Mouse (Mus musculus): ENCODE data around the gene Gm49388. TPM values are rescaled to one million over a fixed set of nuclear protein-coding genes. Genes with fewer than 3 reads are reported as not detected.
A peak's percentile ranks its signal among the peaks of the same experiment; 100 is the strongest.

Gm49388 gene
- total RNA-seq, 2 experiments from 2014 or later, result 2.9 to 4.6 TPM

GRCm38 (mm10) chr7:127800435-127801009 lies 15.1 kb downstream of the Gm49388 start, which contains the start of gene Hsd3b7:
TSS of gene Hsd3b7 (plus strand) at chr7:127800604.
- peak; percentile 94 to 96 for DNase-seq (ENCODE audit: low spot score in 2 of 2)

DNA sequence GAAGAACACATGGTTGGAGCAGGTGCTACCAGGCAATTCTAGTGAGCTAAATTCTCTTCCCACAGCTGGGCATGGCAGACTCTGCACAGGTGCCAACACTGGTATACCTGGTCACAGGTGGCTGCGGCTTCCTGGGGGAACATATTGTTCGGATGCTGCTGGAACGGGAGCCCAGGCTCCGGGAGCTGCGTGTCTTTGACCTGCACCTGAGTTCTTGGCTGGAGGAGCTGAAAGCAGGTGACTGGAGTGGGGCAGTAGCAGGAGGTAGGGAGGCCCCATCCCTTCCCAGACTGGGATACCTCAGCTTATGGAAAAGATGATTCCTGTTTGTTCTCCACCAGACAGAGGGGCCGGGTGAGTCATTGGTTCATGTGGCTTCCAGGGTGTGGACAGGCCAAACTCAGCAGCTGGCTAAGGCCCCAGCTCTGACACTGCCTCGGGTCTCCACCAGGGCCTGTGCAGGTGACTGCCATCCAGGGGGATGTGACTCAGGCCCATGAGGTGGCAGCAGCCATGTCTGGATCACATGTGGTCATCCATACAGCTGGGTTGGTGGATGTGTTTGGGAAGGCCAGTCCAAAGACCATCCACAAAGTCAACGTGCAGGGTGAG lies 15.7 kb downstream of the Gm49388 start:
- no peak for DNase-seq (ENCODE audit: low spot score in 2 of 2)

GRCm38 (mm10) chr7:127802313-127802712 lies 16.9 kb downstream of the Gm49388 start:
- DNase-seq (ENCODE audit: low spot score in 2 of 2), result no peak

GRCm38 (mm10) chr7:127808821-127809220 lies 23.4 kb downstream of the Gm49388 start:
- no peak for DNase-seq (ENCODE audit: low spot score in 2 of 2)

- DNase-seq (ENCODE audit: low spot score in 2 of 2), result no peak
These were observed 24.4 kb downstream of the Gm49388 start for GRCm38 (mm10) chr7:127809846-127810245.

- DNase-seq (ENCODE audit: low spot score in 2 of 2), result no peak
These were observed 25.2 kb downstream of the Gm49388 start for GRCm38 (mm10) chr7:127810650-127811049.

DNA sequence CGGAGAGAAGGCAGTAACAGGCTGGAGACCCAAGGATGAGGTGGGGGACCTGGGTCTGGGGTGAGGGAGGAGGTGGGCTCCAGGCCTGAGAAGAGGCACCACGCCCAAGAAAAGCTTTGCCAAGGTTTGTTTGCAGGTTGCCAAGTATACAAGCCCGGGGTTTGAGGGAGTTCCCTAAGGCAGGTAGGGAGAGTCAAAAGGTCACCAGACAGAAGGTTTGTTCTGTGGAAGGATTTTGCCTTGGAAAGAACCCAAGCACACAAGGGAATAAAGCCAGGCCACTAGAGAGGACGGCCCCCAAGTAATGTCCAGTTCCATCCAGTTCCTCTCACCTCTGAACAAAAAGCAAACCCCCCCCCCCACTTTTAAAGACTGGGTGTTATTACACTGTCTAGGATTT lies 25.8 kb downstream of the Gm49388 start:
- no peak for DNase-seq (ENCODE audit: low spot score in 2 of 2)

DNA sequence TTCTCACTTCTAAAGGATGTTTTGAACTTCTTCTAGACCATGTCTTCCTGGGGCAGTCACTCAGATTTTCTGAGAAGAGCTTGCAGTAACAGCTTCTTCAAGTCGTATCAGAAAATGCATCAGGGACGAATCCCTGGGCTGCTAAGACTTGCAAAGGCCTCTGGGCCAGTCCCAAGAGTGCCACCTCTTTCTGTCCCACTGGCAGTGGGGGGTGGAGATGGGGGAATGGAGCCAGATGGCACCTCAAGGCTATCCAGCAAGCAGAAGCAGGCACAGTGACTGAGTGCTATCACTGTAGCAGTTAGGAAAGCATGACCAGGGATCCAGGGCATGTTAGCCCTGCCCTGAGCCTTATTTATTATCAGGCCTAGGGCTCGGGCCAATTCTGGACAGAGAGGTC lies 26.9 kb downstream of the Gm49388 start:
- no peak for DNase-seq (ENCODE audit: low spot score in 2 of 2)

DNA sequence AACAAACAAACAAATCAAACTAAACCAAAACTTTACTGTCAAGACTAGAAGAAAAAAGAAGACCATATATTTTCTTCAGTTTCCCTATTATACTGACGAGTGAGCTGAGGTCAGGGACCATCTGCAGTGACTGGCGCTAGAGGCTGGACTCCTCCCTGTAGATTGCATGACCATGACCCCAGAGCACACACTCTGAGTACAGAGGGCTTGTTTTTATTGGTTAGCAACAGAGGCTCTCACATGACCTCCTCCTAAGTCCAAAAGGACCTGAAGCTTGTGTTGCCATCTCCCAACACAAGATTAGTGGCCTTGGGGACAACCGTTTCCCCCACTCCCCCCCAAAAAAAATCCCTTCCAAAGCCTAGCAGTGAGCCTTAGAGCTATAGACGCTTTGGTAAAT lies 28.4 kb downstream of the Gm49388 start:
- no peak for DNase-seq (ENCODE audit: low spot score in 2 of 2)

DNA sequence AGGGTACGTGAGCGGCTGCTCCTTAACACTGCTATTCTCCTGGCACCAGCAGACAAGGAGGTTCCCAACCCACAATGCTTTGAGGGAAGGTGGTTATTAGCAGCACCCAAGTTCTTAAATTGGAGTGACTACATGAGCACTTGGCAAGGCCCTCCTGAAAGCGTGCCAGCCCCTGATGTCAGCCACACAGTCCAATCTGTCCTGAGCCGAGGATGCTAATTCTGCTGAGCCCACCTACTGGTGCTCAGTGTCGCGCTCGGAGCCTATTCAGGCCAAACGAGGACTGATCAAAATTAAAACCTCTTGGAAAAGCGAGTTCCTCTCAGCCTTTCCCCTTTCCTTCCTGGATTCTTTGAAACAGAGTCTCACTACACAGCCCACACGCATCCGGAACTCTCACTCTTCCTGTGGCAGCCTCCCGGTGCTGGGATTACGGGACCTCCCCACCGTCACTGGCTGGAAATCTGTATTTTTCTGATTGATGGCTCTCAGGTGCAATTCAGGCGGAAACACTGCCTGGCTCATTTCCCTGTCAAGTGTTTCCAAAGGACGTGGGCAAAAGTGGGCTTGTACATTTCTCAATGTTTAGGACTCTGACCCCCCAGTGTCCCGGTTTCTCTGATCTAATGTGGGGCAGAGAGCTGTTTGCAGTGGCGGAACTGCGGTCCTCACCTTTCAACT lies 29.0 kb downstream of the Gm49388 start:
- DNase-seq (ENCODE audit: low spot score in 2 of 2), result peak; percentile 75 to 82

- DNase-seq (ENCODE audit: low spot score in 2 of 2), result no peak
These were observed 29.8 kb downstream of the Gm49388 start for GRCm38 (mm10) chr7:127815116-127815665.

GRCm38 (mm10) chr7:127815954-127816821 lies 30.8 kb downstream of the Gm49388 start:
- no peak for DNase-seq (ENCODE audit: low spot score in 2 of 2)

DNA sequence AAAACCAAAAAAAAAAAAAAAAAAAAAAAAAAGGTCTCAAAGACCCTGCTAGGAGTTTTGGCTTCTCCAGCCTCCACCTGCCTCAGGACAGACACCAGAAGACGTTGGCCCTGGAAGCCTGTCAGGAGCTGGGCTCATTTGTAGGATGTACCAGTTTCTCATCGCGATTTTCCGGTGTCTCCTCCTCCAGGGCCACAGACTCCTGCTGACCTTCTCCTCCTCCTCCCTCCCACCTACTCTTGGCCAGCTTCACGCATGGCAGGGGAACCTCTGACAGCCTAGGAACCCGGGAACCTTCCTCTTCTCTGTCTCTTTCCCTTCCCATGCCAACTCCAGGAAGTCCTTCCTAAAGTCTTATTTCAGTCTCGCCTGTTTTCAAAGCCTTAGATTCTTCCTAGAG lies 31.6 kb downstream of the Gm49388 start:
- DNase-seq (ENCODE audit: low spot score in 2 of 2), result no peak

- DNase-seq (ENCODE audit: low spot score in 2 of 2), result no peak
These were observed 32.4 kb downstream of the Gm49388 start for GRCm38 (mm10) chr7:127817776-127818175.

DNA sequence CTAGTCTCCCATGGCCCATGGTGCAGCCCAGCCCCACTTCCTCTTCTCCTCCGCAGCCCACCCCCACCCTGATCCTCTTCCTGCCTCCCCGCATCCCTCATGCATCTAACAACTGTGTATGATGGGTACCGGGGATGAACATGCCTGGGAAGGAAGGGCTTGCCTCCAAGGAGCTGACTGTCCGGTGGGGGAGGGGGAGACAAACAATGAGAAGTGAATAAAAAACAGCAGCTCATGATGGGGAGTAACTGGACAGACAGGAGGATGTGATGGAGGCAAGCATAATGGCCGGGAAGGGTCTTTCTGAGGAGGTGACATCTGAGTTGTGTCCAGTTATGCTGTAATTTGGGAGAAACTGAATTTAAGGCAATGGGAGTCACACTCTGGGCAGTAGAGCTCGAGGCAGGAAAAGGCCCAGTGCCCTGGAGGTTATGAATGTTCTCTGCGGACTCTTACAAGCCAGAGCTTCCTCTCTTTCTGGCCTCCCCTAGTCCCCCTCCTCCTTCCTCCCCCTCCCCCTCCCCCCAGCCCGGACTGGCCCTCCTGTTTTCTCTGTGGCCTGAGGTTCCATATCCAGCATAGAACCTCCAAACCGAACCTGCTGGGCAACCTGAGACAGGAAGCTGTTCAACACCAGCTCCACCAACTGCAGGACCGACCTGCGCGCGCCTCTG lies 35.6 kb downstream of the Gm49388 start:
- DNase-seq (ENCODE audit: low spot score in 2 of 2), result no peak

DNA sequence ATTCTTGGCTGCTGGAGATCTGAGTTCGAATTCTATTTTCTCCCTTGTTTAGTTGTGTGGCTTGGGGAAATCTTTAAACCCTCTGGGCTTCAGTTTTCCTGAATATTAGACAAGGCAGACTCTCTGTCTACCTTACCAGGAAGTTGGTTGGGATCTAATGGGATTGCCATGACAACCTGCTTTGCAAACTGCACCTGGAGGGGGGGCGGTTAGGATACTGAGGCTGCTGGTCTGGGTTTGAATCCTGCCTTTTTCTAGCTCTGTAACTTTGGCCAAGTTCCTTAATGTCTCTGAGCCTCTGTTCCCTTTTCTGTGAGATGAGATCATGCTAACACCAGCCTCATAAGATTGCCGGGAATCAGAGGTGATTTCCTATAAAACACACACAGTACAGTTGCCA lies 37.1 kb downstream of the Gm49388 start:
- DNase-seq (ENCODE audit: low spot score in 2 of 2), result no peak

DNA sequence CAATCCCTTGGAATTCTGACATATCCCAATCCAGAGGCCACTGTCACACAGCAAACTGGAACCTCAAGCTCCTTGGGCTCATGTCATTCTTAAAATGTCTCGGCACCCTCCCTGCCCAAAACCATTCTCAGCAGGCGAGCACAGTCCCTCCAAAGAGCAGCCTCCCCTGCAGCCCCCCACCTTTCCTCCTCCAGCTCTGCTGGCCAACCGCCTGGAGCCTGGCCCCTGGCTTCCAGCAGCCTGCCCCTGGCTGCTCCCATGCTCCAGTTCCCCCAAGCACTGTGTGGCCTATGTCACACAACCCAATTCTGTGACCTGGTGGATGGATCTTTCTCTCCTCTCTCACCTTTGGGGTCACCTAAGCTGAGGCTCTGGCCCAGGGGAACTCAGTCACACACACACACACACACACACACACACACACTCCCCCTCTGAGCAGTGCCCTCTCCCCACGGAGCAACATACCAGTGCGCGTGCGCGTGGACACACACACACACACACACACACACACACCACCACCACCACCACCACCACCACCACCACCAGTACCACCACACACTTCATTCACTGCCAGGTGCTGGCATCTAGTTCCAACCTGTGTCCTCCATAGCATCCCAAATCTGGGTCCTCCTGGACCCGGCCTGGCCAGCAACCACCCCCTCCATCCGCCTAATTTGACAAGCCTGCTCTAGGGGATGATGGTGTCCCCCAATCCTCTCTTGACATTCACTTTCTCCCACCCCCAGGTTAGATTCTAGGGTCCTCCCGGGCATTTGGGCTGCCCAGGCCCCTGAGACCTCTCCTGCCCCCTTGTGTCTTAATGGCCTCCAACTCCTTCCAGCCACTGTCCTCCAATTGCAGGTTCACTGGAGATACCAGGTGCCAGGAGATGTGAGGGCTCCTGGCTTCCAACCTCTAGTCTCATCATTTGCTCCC lies 38.1 kb downstream of the Gm49388 start:
- no peak for DNase-seq (ENCODE audit: low spot score in 2 of 2)

GRCm38 (mm10) chr7:127824176-127824871 lies 38.9 kb downstream of the Gm49388 start, which contains the start of the genes Stx4a and Stx1b:
TSS of gene Stx4a (plus strand) at chr7:127824294.
TSS of gene Stx1b (minus strand) at chr7:127824549.
- peak; percentile 72 to 79 for DNase-seq (ENCODE audit: low spot score in 2 of 2)

DNA sequence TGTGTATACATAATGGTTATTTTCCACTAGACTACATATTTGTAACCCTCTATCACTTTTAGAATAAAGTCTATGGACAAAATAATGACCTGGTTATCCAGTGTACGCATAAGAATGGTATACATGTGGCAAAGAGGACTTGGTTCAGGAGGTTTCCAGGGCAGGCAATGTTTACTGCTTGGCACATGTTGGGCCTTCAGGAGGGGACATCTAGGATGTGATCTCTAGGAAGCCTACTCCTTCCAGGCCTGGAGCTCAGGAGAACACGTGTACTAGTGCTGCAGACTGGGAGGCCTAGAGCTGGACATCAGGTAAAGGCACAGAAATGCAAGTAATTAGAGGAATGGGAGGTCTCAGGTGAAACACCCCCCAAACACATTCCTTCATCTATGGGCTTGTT lies 50.1 kb downstream of the Gm49388 start:
- no peak for DNase-seq (ENCODE audit: low spot score in 2 of 2)
